Mouse (Mus musculus) stomach, postnatal 0 days (tissue): Measurements from ENCODE around the gene Upk3bl.

ENCODE experiments used
- CTCF ChIP-seq: IDR thresholded peaks from 2 replicates; pipeline ENCODE4 v1.5.1; 2016; ENCODE audit warnings: antibody characterized with exemption, low read depth, mild to moderate bottlenecking, moderate library complexity
- EP300 ChIP-seq: optimal IDR thresholded peaks from 2 replicates; pipeline ENCODE3; 2016; ENCODE audit warnings: antibody characterized with exemption

DNA sequence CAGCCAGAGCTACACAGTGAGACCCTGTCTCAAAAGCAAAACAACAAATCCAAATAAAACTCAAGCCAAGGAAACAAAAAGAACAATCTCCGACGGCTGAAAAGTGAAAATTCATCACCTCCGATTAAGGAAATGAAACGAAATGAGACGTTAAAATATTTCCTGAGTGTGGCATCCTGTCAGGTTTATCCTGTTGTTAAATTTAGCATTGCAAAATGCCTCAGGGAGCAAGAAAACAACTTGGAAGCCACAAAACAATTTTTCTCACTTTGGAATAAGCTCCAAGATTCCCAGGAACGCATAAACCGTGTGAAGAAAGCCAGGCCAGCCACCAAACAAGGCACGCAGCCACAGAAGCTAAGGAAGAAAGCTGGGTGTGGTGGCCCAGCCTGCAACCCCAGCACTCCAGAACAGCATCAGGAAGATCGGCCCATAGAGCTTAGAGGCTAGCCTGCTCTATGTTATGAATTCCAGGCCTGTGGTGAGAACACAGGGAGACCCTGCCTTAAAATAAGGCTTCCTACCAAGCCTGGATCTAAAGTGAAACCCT is 22.8 kb downstream of the Upk3bl start:
- TF ChIP-seq CTCF (no peak), EP300 (no peak)
